Mouse (Mus musculus) forebrain, embryonic 11.5 days (tissue): ENCODE measurements around the gene Lipk. TPM values are rescaled to one million over a fixed set of nuclear protein-coding genes. Genes with fewer than 3 reads are reported as not detected.
A peak's percentile ranks its signal among the peaks of the same experiment; 100 is the strongest.

Experiments used
- ATAC-seq: fragments of 200-750 bp; cut with Nextera tagmentation; replicated peaks from 2 replicates; pipeline ENCODE4 v1.8.0; 2017; ENCODE audit warnings: moderate TSS enrichment; ENCODE audit not compliant: low FRiP score
- DNase-seq: peaks from one replicate; pipeline ENCODE4 v3.0.0-alpha.2; 2017; ENCODE audit warnings: low spot score
- H3K27ac ChIP-seq: fragments of 300-500 bp; sonication (generic); 2 replicates; pipeline ENCODE4 v1.5.1; 2014; ENCODE audit warnings: low read depth, low read length
- H3K27me3 ChIP-seq: fragments of 300-500 bp; sonication (generic); 2 replicates; pipeline ENCODE4 v1.6.1; 2014; ENCODE audit warnings: mild to moderate bottlenecking, low read length, mixed read lengths; ENCODE audit not compliant: control insufficient read depth, insufficient read depth
- H3K36me3 ChIP-seq: fragments of 300-500 bp; sonication (generic); 2 replicates; pipeline ENCODE4 v1.6.1; 2014; ENCODE audit warnings: mild to moderate bottlenecking, low read length, moderate library complexity, mixed read lengths; ENCODE audit not compliant: control insufficient read depth, insufficient read depth
- H3K4me1 ChIP-seq: fragments of 300-500 bp; sonication (generic); replicated peaks from 2 replicates; pipeline ENCODE4 v1.6.1; 2014; ENCODE audit warnings: low read length, mixed read lengths; ENCODE audit not compliant: control insufficient read depth, insufficient read depth
- H3K4me2 ChIP-seq: fragments of 300-500 bp; sonication (generic); 2 replicates; pipeline ENCODE4 v1.6.1; 2014; ENCODE audit warnings: low read depth, mild to moderate bottlenecking, low read length, moderate library complexity, mixed read lengths; ENCODE audit not compliant: severe bottlenecking
- H3K4me3 ChIP-seq: fragments of 300-500 bp; sonication (generic); 2 replicates; pipeline ENCODE4 v1.5.1; 2014; ENCODE audit warnings: low read depth, low read length
- H3K9ac ChIP-seq: fragments of 300-500 bp; sonication (generic); 2 replicates; pipeline ENCODE4 v1.6.1; 2014; ENCODE audit warnings: low read length
- H3K9me3 ChIP-seq: fragments of 300-500 bp; sonication (generic); 2 replicates; pipeline ENCODE4 v1.6.1; 2016; ENCODE audit warnings: low read length, mixed read lengths; ENCODE audit not compliant: control insufficient read depth
- WGBS: fragments of 180-500 bp; shearing (Covaris S2); extraction: QIAGEN DNeasy Blood & Tissue Kit; methylation state at CpG from one replicate; pipeline ENCODE4 v1.1.7; 2014; 5-methylcytosine and 5-hydroxymethylcytosine counted together
- polyA plus RNA-seq: library from polyadenylated mRNA; unstranded; fragments of >200 nt; fragmentation: Nextera tagmentation; extraction: Ambion mirVana; gene quantifications from 2 replicates; pipeline ENCODE4 v1.2.1, GENCODE M21; 2014

Gene Lipk
- not detected in 2 replicates for polyA plus RNA-seq

GRCm38 (mm10) chr19:34008002-34008401 lies at the start of gene Lipk:
Lipk (plus strand) TSS chr19:34008290.
- no peaks in the 10 kb centered on the region for H3K4me1 ChIP-seq
- H3K27ac ChIP-seq: no peak within 1 kb of the TSS
- H3K36me3 ChIP-seq: no peaks in the 10 kb centered on the region
- H3K4me3 ChIP-seq: no peak within 1 kb of the TSS
- H3K9me3 ChIP-seq: no peaks in the 10 kb centered on the region
- ATAC-seq (no peak), DNase-seq (no peak)
- no peak within 1 kb of the TSS for H3K4me2 ChIP-seq
- 86% methylated on average over 6 of the region's 6 CpGs for WGBS
- no peak within 1 kb of the TSS for H3K9ac ChIP-seq
- no peaks in the 10 kb centered on the region for H3K27me3 ChIP-seq

- Histone ChIP-seq H3K4me1 (no peaks in the 10 kb centered on the region), H3K36me3 (no peaks in the 10 kb centered on the region), H3K27ac (no peak within 1 kb of the TSS), H3K4me3 (no peak within 1 kb of the TSS), H3K27me3 (no peaks in the 10 kb centered on the region), H3K9me3 (no peaks in the 10 kb centered on the region), H3K9ac (no peak within 1 kb of the TSS), H3K4me2 (no peak within 1 kb of the TSS)
- ATAC-seq: no peak
- DNase-seq: no peak
Observed at GRCm38 (mm10) chr19:33960887-33961286, 47.2 kb upstream of the Lipk start, which contains the start of gene Lipf. Lipf (plus strand) TSS chr19:33961187.

- no peaks in the 10 kb centered on the region for H3K4me1 ChIP-seq
- 0 out of 2 replicates have a peak, but pooled peaks have one; percentile 7 for ATAC-seq
- no peaks in the 10 kb centered on the region for H3K9me3 ChIP-seq
- no peak overlapping the region for H3K4me2 ChIP-seq
- no peak for DNase-seq
- H3K36me3 ChIP-seq: no peaks in the 10 kb centered on the region
- WGBS: 50% methylated on average over 3 of the region's 3 CpGs
- no peaks in the 10 kb centered on the region for H3K27me3 ChIP-seq
- H3K9ac ChIP-seq: no peak overlapping the region
- H3K27ac ChIP-seq: no peak overlapping the region
- no peak overlapping the region for H3K4me3 ChIP-seq
Observed at GRCm38 (mm10) chr19:33979007-33979406, 29.1 kb upstream of the Lipk start.

- DNase-seq: no peak
Observed at GRCm38 (mm10) chr19:33983043-33983442, 25.0 kb upstream of the Lipk start.

GRCm38 (mm10) chr19:34021440-34022172 lies 13.5 kb downstream of the Lipk start:
- no peak for ATAC-seq
- Histone ChIP-seq H3K9me3 (no peaks in the 10 kb centered on the region), H3K36me3 (no peaks in the 10 kb centered on the region), H3K27me3 (no peaks in the 10 kb centered on the region), H3K4me3 (no peak overlapping the region), H3K4me2 (no peak overlapping the region), H3K9ac (no peak overlapping the region), H3K4me1 (no peaks in the 10 kb centered on the region), H3K27ac (no peak overlapping the region)
- no peak for DNase-seq
- 89% methylated on average over 11 of the region's 11 CpGs for WGBS

More at GRCm38 (mm10) chr19:33983043-33983442, 25.0 kb upstream of the Lipk start:
- no peaks in the 10 kb centered on the region for H3K4me1 ChIP-seq
- no peaks in the 10 kb centered on the region for H3K36me3 ChIP-seq
- no peaks in the 10 kb centered on the region for H3K9me3 ChIP-seq
- no peak overlapping the region for H3K4me2 ChIP-seq
- no peak overlapping the region for H3K4me3 ChIP-seq
- H3K27ac ChIP-seq: no peak overlapping the region
- no peak for ATAC-seq
- H3K27me3 ChIP-seq: no peaks in the 10 kb centered on the region
- WGBS: 94% methylated on average over 3 of the region's 3 CpGs
- H3K9ac ChIP-seq: no peak overlapping the region

- Histone ChIP-seq H3K4me3 (no peak overlapping the region), H3K9ac (no peak overlapping the region), H3K4me1 (no peaks in the 10 kb centered on the region), H3K36me3 (no peaks in the 10 kb centered on the region), H3K27me3 (no peaks in the 10 kb centered on the region), H3K9me3 (no peaks in the 10 kb centered on the region), H3K4me2 (no peak overlapping the region), H3K27ac (no peak overlapping the region)
- DNase-seq (no peak), ATAC-seq (no peak)
- WGBS: 49% methylated on average over 3 of the region's 3 CpGs
Observed at GRCm38 (mm10) chr19:34022759-34023158, 14.7 kb downstream of the Lipk start.

- 89% methylated on average over 1 of the region's 1 CpGs for WGBS
- Histone ChIP-seq H3K9ac (no peak overlapping the region), H3K4me1 (no peaks in the 10 kb centered on the region), H3K27ac (no peak overlapping the region), H3K27me3 (no peaks in the 10 kb centered on the region), H3K9me3 (no peaks in the 10 kb centered on the region), H3K36me3 (no peaks in the 10 kb centered on the region), H3K4me2 (no peak overlapping the region), H3K4me3 (no peak overlapping the region)
- DNase-seq (no peak), ATAC-seq (no peak)
Observed at GRCm38 (mm10) chr19:34039731-34040130, 31.6 kb downstream of the Lipk start.

GRCm38 (mm10) chr19:34043008-34043407 lies 34.9 kb downstream of the Lipk start:
- 0 out of 2 replicates have a peak, but pooled peaks have one; percentile 44 for ATAC-seq
- Histone ChIP-seq H3K4me3 (no peak overlapping the region), H3K9me3 (no peaks in the 10 kb centered on the region), H3K27me3 (no peaks in the 10 kb centered on the region), H3K9ac (no peak overlapping the region), H3K27ac (no peak overlapping the region), H3K36me3 (no peaks in the 10 kb centered on the region), H3K4me2 (no peak overlapping the region), H3K4me1 (no peaks in the 10 kb centered on the region)
- WGBS: 62% methylated on average over 6 of the region's 6 CpGs
- no peak for DNase-seq
